Mouse (Mus musculus) ovary, adult 18-20 months (tissue): Measurements from ENCODE around the gene Klhl2.

Experiments
- DNase-seq: peaks from one replicate; pipeline ENCODE4 v3.0.0; 2022; ENCODE audit warnings: low spot score, mixed read lengths

Gene Klhl2

GRCm38 (mm10) chr8:64691591-64692401 is 158.0 kb downstream of the Klhl2 start:
- no peak for DNase-seq

GRCm38 (mm10) chr8:64690845-64691244 is 159.0 kb downstream of the Klhl2 start:
- DNase-seq: no peak

DNA sequence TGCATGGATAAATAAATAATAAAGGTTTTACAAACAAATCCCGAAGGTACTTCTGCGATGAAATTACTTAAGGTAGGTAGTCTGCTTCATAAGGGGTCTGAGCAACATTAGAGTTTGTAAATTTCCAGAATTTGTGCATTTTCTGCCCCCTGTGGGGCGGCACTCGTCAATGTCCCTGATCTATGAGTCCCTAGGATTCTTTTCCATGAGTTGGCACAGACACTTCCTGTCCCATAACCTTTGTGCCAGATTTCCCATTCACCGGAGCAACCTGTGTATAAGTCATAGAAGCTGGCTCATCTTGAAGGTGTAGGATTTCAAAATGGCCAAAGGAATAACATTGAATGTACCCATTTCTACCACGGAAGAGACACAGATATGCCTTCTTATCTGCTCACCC is 159.5 kb downstream of the Klhl2 start:
- DNase-seq: no peak
